Mouse (Mus musculus) kidney, embryonic 16.5 days (tissue): ENCODE results near the gene Lmo7. TPM values are rescaled to one million over a fixed set of nuclear protein-coding genes. Genes with fewer than 3 reads are reported as not detected.

Experiments used
- ATAC-seq: fragments of 200-750 bp; cut with Nextera tagmentation; 2 replicates; pipeline ENCODE4 v1.8.0; 2017; ENCODE audit warnings: moderate TSS enrichment; ENCODE audit not compliant: low FRiP score, low TSS enrichment
- H3K27ac ChIP-seq: fragments of 300-500 bp; sonication (generic); 2 replicates; pipeline ENCODE4 v1.5.1; 2014; ENCODE audit warnings: low read length
- H3K27me3 ChIP-seq: fragments of 300-500 bp; sonication (generic); 2 replicates; pipeline ENCODE4 v1.6.1; 2014; ENCODE audit warnings: low read length, control low read depth, mixed read lengths; ENCODE audit not compliant: insufficient read depth
- H3K36me3 ChIP-seq: fragments of 300-500 bp; sonication (generic); 2 replicates; pipeline ENCODE4 v1.6.1; 2014; ENCODE audit warnings: low read length, control low read depth, mixed read lengths; ENCODE audit not compliant: insufficient read depth
- H3K4me1 ChIP-seq: fragments of 300-500 bp; sonication (generic); 2 replicates; pipeline ENCODE4 v1.6.1; 2014; ENCODE audit warnings: low read length, control low read depth, mixed read lengths; ENCODE audit not compliant: insufficient read depth
- H3K4me2 ChIP-seq: fragments of 300-500 bp; sonication (generic); replicated peaks from 2 replicates; pipeline ENCODE4 v1.6.1; 2014; ENCODE audit warnings: low read depth, low read length
- H3K4me3 ChIP-seq: fragments of 300-500 bp; sonication (generic); 2 replicates; pipeline ENCODE4 v1.5.1; 2014; ENCODE audit warnings: mild to moderate bottlenecking, low read length
- H3K9ac ChIP-seq: fragments of 300-500 bp; sonication (generic); replicated peaks from 2 replicates; pipeline ENCODE4 v1.6.1; 2014; ENCODE audit warnings: low read length
- H3K9me3 ChIP-seq: fragments of 300-500 bp; sonication (generic); 2 replicates; pipeline ENCODE4 v1.6.1; 2016; ENCODE audit warnings: low read length, control low read depth
- WGBS: fragments of 180-500 bp; shearing (Covaris S2); extraction: QIAGEN DNeasy Blood & Tissue Kit; methylation state at CpG from one replicate; pipeline ENCODE4 v1.1.7; 2014; 5-methylcytosine and 5-hydroxymethylcytosine counted together
- polyA plus RNA-seq: library from polyadenylated mRNA; unstranded; fragments of >200 nt; fragmentation: Nextera tagmentation; extraction: Ambion mirVana; gene quantifications from 2 replicates; pipeline ENCODE4 v1.2.1, GENCODE M21; 2015

Gene Lmo7
- polyA plus RNA-seq, 1 experiment from 2014 or later: 17.4 TPM

GRCm38 (mm10) chr14:101822390-101822789 lies 92.6 kb downstream of the Lmo7 start:
- Histone ChIP-seq H3K4me2 (no peak overlapping the region), H3K36me3 (no peaks in the 10 kb centered on the region), H3K27me3 (no peaks in the 10 kb centered on the region), H3K4me3 (no peak overlapping the region), H3K9me3 (no peaks in the 10 kb centered on the region), H3K4me1 (peaks cover 7% of the 10 kb centered on the region; the same call in 1 of the 2 replicates), H3K9ac (no peak overlapping the region), H3K27ac (no peak overlapping the region)
- 91% methylated on average over 6 of the region's 6 CpGs for WGBS
- no peak for ATAC-seq

- no peak overlapping the region for H3K27ac ChIP-seq
- H3K4me2 ChIP-seq: no peak overlapping the region
- 69% methylated on average over 4 of the region's 4 CpGs for WGBS
Observed at GRCm38 (mm10) chr14:101822871-101823270, 93.1 kb downstream of the Lmo7 start.

GRCm38 (mm10) chr14:101829676-101830075 lies 99.9 kb downstream of the Lmo7 start:
- no peak for ATAC-seq
- no peaks in the 10 kb centered on the region for H3K36me3 ChIP-seq
- no peak overlapping the region for H3K9ac ChIP-seq
- H3K4me3 ChIP-seq: no peak overlapping the region
- 46% methylated on average over 5 of the region's 5 CpGs for WGBS
- peaks cover 15% of the 10 kb centered on the region for H3K4me1 ChIP-seq
- no peak overlapping the region for H3K4me2 ChIP-seq
- H3K27ac ChIP-seq: 0 out of 2 replicates have a peak overlapping the region, but pooled peaks have one; percentile 25
- no peaks in the 10 kb centered on the region for H3K9me3 ChIP-seq
- no peaks in the 10 kb centered on the region for H3K27me3 ChIP-seq

More at GRCm38 (mm10) chr14:101822871-101823270, 93.1 kb downstream of the Lmo7 start:
- peaks cover 7% of the 10 kb centered on the region; the same call in 1 of the 2 replicates for H3K4me1 ChIP-seq
- no peaks in the 10 kb centered on the region for H3K27me3 ChIP-seq
- H3K9ac ChIP-seq: no peak overlapping the region
- H3K36me3 ChIP-seq: no peaks in the 10 kb centered on the region
- H3K9me3 ChIP-seq: no peaks in the 10 kb centered on the region
- ATAC-seq: no peak
- H3K4me3 ChIP-seq: no peak overlapping the region

- peak overlapping the region; percentile 25; the same call in 1 of the 2 replicates for H3K27ac ChIP-seq
- ATAC-seq: 0 out of 2 replicates have a peak, but pooled peaks have one; percentile 6
- WGBS: 35% methylated on average over 6 of the region's 6 CpGs
Observed at GRCm38 (mm10) chr14:101830116-101830515, 100.4 kb downstream of the Lmo7 start.

GRCm38 (mm10) chr14:101834109-101834508 lies 104.4 kb downstream of the Lmo7 start:
- Histone ChIP-seq H3K9ac (no peak overlapping the region), H3K4me1 (peaks cover 25% of the 10 kb centered on the region), H3K4me2 (no peak overlapping the region), H3K27ac (no peak overlapping the region), H3K36me3 (no peaks in the 10 kb centered on the region), H3K27me3 (no peaks in the 10 kb centered on the region), H3K4me3 (no peak overlapping the region), H3K9me3 (no peaks in the 10 kb centered on the region)
- 74% methylated on average over 3 of the region's 3 CpGs for WGBS
- ATAC-seq: no peak

More at GRCm38 (mm10) chr14:101830116-101830515, 100.4 kb downstream of the Lmo7 start:
- peaks cover 15% of the 10 kb centered on the region for H3K4me1 ChIP-seq
- H3K36me3 ChIP-seq: no peaks in the 10 kb centered on the region
- H3K4me2 ChIP-seq: 0 out of 2 replicates have a peak overlapping the region, but pooled peaks have one; percentile 5
- 0 out of 2 replicates have a peak overlapping the region, but pooled peaks have one; percentile 26 for H3K9ac ChIP-seq
- H3K27me3 ChIP-seq: no peaks in the 10 kb centered on the region
- H3K9me3 ChIP-seq: no peaks in the 10 kb centered on the region
- no peak overlapping the region for H3K4me3 ChIP-seq

GRCm38 (mm10) chr14:101836401-101836800 lies 106.6 kb downstream of the Lmo7 start:
- ATAC-seq: peak; percentile 39; the same call in 1 of the 2 replicates
- Histone ChIP-seq H3K9me3 (no peaks in the 10 kb centered on the region), H3K4me2 (no peak overlapping the region), H3K27ac (no peak overlapping the region), H3K4me1 (peaks cover 26% of the 10 kb centered on the region), H3K4me3 (no peak overlapping the region), H3K9ac (no peak overlapping the region), H3K36me3 (no peaks in the 10 kb centered on the region), H3K27me3 (no peaks in the 10 kb centered on the region)
- WGBS: 67% methylated on average over 2 of the region's 2 CpGs

GRCm38 (mm10) chr14:101837176-101837575 lies 107.4 kb downstream of the Lmo7 start:
- no peak overlapping the region for H3K4me2 ChIP-seq
- H3K4me1 ChIP-seq: peaks cover 27% of the 10 kb centered on the region
- no peaks in the 10 kb centered on the region for H3K36me3 ChIP-seq
- H3K27me3 ChIP-seq: no peaks in the 10 kb centered on the region
- no peak for ATAC-seq
- no peak overlapping the region for H3K9ac ChIP-seq
- no peaks in the 10 kb centered on the region for H3K9me3 ChIP-seq
- WGBS: 73% methylated on average over 6 of the region's 6 CpGs
- H3K4me3 ChIP-seq: no peak overlapping the region
- H3K27ac ChIP-seq: no peak overlapping the region

GRCm38 (mm10) chr14:101838231-101838839 lies 108.6 kb downstream of the Lmo7 start:
- Histone ChIP-seq H3K27me3 (no peaks in the 10 kb centered on the region), H3K36me3 (no peaks in the 10 kb centered on the region), H3K4me3 (no peak overlapping the region), H3K9ac (no peak overlapping the region), H3K27ac (no peak overlapping the region), H3K4me2 (no peak overlapping the region), H3K4me1 (peaks cover 26% of the 10 kb centered on the region), H3K9me3 (no peaks in the 10 kb centered on the region)
- WGBS: 68% methylated on average over 7 of the region's 7 CpGs
- ATAC-seq: no peak

- peak overlapping the region; percentile 41; the same call in 1 of the 2 replicates for H3K9ac ChIP-seq
- ATAC-seq: peak; percentile 79
- no peaks in the 10 kb centered on the region for H3K27me3 ChIP-seq
- peaks cover 28% of the 10 kb centered on the region for H3K4me1 ChIP-seq
- peak overlapping the region; percentile 37 for H3K4me3 ChIP-seq
- H3K27ac ChIP-seq: peak overlapping the region; percentile 21
- peak overlapping the region; percentile 51 for H3K4me2 ChIP-seq
- WGBS: 45% methylated on average over 24 of the region's 24 CpGs
- H3K9me3 ChIP-seq: no peaks in the 10 kb centered on the region
- H3K36me3 ChIP-seq: no peaks in the 10 kb centered on the region
Observed at GRCm38 (mm10) chr14:101839771-101840731, 110.3 kb downstream of the Lmo7 start.
